Comparison of ENCODE assay signal across 9 mouse cellular contexts in genomic region chr1:127238871-127239314, GRCm38 (mm10). TPM values are rescaled to one million over a fixed set of nuclear protein-coding genes. Genes with fewer than 3 reads are reported as not detected.
A peak's percentile ranks its signal among the peaks of the same experiment; 100 is the strongest.
DNase-seq lines count a peak whose midpoint lies in the region; ATAC-seq and TF ChIP-seq lines count a peak whose summit lies in the region.
"Had no signal": no experiment of that assay in that cellular context is flagged by ENCODE, and none has a peak within 500 bp of the region (broad histone marks: within the 10 kb centered on the region; RNA-seq: fewer than 3 reads in every experiment).

No protein-coding gene starts in this region.

- no peak overlapping the region for H3K4me2 ChIP-seq in stomach, postnatal 0 days (replicated peaks; ENCODE audit: low read depth)
- H3K4me2 ChIP-seq: liver, embryonic 13.5 days had no signal

- H3K36me3 ChIP-seq in liver, adult 2 months (ENCODE audit: control insufficient read depth, insufficient read depth, low read length): no peaks in the 10 kb centered on the region
- H3K36me3 ChIP-seq in stomach, postnatal 0 days (ENCODE audit: control insufficient read depth, insufficient read depth, low read length): no peaks in the 10 kb centered on the region
- H3K36me3 ChIP-seq: liver, embryonic 13.5 days had no signal

- peak; percentile 65 for TF ChIP-seq CTCF in liver, adult 2 months (IDR thresholded peaks at IDR 0.05; ENCODE audit: low read depth, low read length)
- peak; percentile 53 for TF ChIP-seq CTCF in stomach, postnatal 0 days (IDR thresholded peaks at IDR 0.05; ENCODE audit: low read depth)

- 72% methylated on average over 6 of the region's 6 CpGs for WGBS in liver, adult 2 months
- 64% methylated on average over 6 of the region's 6 CpGs for WGBS in stomach, postnatal 0 days

- TF ChIP-seq EP300 in stomach, postnatal 0 days (optimal IDR thresholded peaks at IDR 0.05): no peak

- no peaks in the 10 kb centered on the region for H3K79me2 ChIP-seq in liver, adult 2 months (ENCODE audit: control insufficient read depth, insufficient read depth, low read length)

- H3K9ac ChIP-seq in liver, adult 2 months (ENCODE audit: low read depth, low read length): no peak overlapping the region
- H3K9ac ChIP-seq in stomach, postnatal 0 days (ENCODE audit: low read length): no peak overlapping the region
- H3K9ac ChIP-seq: liver, embryonic 13.5 days had no signal

- no peak overlapping the region for H3K27ac ChIP-seq in liver, adult 2 months (replicated peaks; ENCODE audit: insufficient read depth, low read depth, low read length)
- H3K27ac ChIP-seq in stomach, postnatal 0 days (replicated peaks): no peak overlapping the region
- H3K27ac ChIP-seq: liver, embryonic 13.5 days had no signal

- H3K9me3 ChIP-seq in stomach, postnatal 0 days (ENCODE audit: control insufficient read depth, low read length): no peaks in the 10 kb centered on the region
- H3K9me3 ChIP-seq: liver, embryonic 13.5 days had no signal

- no peak overlapping the region for H3K4me3 ChIP-seq in liver, adult 2 months (ENCODE audit: insufficient read depth, low read depth, low read length)
- H3K4me3 ChIP-seq in stomach, postnatal 0 days (ENCODE audit: low read depth, low read length): no peak overlapping the region
- H3K4me3 ChIP-seq: liver, embryonic 13.5 days had no signal

- H3K27me3 ChIP-seq in liver, adult 2 months (ENCODE audit: control insufficient read depth, insufficient read depth, low read length): no peaks in the 10 kb centered on the region
- H3K27me3 ChIP-seq in stomach, postnatal 0 days (ENCODE audit: control insufficient read depth, insufficient read depth, low read length): no peaks in the 10 kb centered on the region
- H3K27me3 ChIP-seq: liver, embryonic 13.5 days had no signal

- no peak for TF ChIP-seq POLR2A in liver, adult 2 months (IDR thresholded peaks at IDR 0.05; ENCODE audit: extremely low read depth, insufficient read depth, low read length)

- no peak for ATAC-seq in stomach, postnatal 0 days (ENCODE audit: low FRiP score, low TSS enrichment)

- peaks cover 2% of the 10 kb centered on the region; the same call in 1 of the 2 replicates for H3K4me1 ChIP-seq in liver, adult 2 months (ENCODE audit: control insufficient read depth, insufficient read depth, low read length)
- H3K4me1 ChIP-seq in stomach, postnatal 0 days (replicated peaks; ENCODE audit: control insufficient read depth, insufficient read depth): no peaks in the 10 kb centered on the region

- DNase-seq in embryo, embryonic 10.5 days (ENCODE audit: low spot score): peak; percentile 25
- no peak for DNase-seq in embryo, embryonic 9.5 days (ENCODE audit: extremely low spot score)
- peak; percentile 11 for DNase-seq in retina, postnatal 1 day
- no peak for DNase-seq in retina, embryonic 14.5 days (ENCODE audit: low spot score)
- no peak for DNase-seq in liver, adult 2 months (ENCODE audit: extremely low read depth, low read depth, low spot score)
- no peak for DNase-seq in stomach, postnatal 0 days (ENCODE audit: low spot score)
- DNase-seq in ovary, postnatal 14 days (ENCODE audit: low spot score): no peak
- no peak for DNase-seq in right cerebral cortex, adult 2 months (ENCODE audit: low spot score in 2 of 2)
- DNase-seq: liver, embryonic 13.5 days had no signal

RNA-seq across cellular contexts. Expression of gene Mgat5, which starts 34.1 kb away (rescaled TPM):
- 3.8 and 4.2 TPM in 2 replicates for total RNA-seq in liver, adult 2 months (2014; rRNA removed)
- 1.7 and 1.9 TPM in 2 replicates for polyA plus RNA-seq in liver, adult 2 months (2012; rRNA removed)
- polyA plus RNA-seq in stomach, postnatal 0 days (2015; fragmentation: Nextera tagmentation; extraction: Ambion mirVana): 2.0 and 2.2 TPM in 2 replicates

Comparison
In these comparisons a context has a peak if more than half of its experiments do, and no peak if none do; other contexts are left out.
1. DNase-seq: peak in embryo, embryonic 10.5 days (single experiment) and retina, postnatal 1 day (single experiment); none in embryo, embryonic 9.5 days (single experiment), retina, embryonic 14.5 days (single experiment), liver, adult 2 months (single experiment), stomach, postnatal 0 days (single experiment), ovary, postnatal 14 days (single experiment) and right cerebral cortex, adult 2 months (0 of 2).